Mouse (Mus musculus) naive thymus-derived CD4-positive, alpha-beta T cell, adult 2 months (primary cell): Measurements from ENCODE around the gene Mtnr1a.

Experiments used
- DNase-seq: peaks from one replicate; pipeline ENCODE4 v3.0.0-alpha.2; 2011; ENCODE audit warnings: low read depth

Gene Mtnr1a

DNA sequence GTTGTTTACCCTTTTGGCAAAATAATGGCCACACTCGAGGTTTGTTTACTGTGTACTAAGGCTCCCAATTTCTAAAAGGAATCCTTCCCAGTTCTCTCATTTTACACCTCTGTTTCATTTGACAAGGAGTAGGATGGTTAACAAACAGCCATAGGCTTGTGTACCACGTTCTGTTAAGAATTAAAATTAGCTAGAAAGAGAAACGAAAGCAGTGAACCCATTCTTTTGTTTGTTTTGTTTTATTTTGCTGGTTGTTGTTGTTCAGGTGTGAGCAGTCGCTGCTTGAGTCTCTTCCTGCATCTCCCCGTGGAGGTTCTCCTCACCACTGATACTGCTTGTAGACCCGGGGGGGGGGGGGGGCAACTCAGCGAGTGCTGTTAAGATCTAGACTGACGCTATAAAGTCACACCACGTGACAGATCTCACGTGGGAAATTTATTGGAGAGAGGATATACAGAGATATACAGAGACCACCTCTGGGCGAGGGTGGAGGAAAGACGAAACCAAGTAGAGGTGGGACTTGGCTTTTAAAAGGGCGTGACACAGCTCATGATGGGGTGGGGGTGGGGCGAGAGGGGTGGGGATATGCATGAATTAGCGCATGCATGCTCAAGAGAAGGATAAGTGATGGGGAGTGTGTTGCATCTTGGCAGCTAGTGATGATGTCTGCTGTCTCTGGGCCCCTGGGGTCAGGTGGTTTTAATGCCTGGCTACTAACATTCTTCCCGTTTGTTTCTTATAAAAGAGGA is 41.3 kb downstream of the Mtnr1a start:
- no peak for DNase-seq

DNA sequence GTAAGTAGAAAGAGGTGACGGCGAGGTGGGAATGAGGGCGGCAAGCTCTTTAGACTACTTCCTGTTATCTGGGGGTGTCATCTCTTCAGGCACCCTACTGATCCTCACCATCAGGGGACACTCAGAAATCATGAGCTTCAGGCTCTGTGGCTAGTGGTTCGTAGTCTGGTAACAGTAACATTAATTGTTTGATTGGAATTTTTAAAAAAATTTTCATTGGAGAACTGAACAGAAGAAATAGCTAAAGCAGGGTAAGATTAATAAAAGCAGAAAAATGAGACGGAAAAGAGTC is 41.8 kb downstream of the Mtnr1a start:
- no peak for DNase-seq

DNA sequence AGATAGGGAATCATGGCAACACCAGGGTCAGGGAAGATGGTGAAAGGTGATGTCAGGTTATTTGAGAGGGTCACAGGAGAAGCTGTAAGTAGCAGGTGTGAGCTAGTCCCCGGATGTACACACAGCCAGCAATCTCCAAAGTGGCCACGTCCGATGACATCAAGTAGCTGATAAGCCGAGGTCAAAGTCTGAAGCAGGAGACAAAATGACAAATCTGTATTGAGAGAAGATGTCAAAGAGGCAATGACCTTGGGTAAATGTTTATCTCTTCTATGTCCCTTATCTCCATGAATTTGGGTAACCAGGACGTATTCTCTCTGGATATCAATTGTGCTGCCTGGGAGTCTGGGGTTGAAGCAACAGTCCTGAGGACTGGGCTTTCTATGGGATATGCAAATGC is 42.9 kb downstream of the Mtnr1a start:
- no peak for DNase-seq

DNA sequence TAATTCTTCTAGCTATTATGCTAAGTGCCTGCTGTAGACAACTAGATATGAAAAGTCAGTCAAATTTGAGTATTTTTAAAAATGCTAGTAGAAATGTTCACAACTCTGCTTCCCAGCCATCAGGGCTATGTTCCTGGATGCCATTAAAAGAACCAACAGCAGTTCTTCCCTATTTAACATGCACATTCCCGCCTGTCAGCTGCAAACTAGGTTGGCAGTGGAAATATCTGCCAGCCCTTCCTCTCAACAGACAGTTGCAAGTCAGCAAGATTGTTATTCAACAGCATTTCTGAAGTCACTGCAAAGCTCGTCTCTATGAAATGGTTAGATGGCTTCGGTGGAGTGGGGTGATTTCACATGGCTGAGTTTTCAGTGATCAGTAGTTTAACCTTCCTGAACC is 48.7 kb downstream of the Mtnr1a start:
- DNase-seq: no peak

DNA sequence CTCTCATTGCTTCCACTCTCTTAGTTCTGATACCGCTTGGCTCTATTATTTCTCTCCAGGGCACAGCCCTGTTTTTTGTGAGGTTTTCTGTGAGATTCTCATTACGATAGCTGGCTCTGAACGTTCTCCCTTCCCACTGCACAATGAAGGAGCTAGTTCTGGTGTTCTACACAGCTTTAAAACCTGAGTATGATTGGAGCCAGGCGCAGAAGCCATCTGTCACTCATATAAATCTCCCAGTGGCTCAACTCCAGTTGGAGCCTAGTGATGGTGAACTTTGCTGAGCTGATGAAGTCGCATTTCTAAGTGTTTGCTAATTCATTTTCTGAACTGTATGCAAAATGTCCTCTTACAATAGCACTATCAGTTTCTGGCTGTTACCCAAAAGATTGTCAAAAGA is 56.7 kb downstream of the Mtnr1a start:
- DNase-seq: no peak
